Mouse (Mus musculus): Measurements from ENCODE around the gene Lss. TPM values are rescaled to one million over a fixed set of nuclear protein-coding genes. Genes with fewer than 3 reads are reported as not detected.

Lss gene
- polyA plus RNA-seq, 1 experiment from 2014 or later, result 8.0 TPM

- Histone ChIP-seq H3K9me3 (replicated peaks; ENCODE audit: control insufficient read depth, low read length) (no peaks in the 10 kb centered on the region), H3K36me3 (ENCODE audit: control insufficient read depth, insufficient read depth) (peaks cover 62% of the 10 kb centered on the region), H3K27me3 (ENCODE audit: control insufficient read depth, insufficient read depth, low read length) (no peaks in the 10 kb centered on the region), H3K4me2 (ENCODE audit: low read depth, low read length) (no peak overlapping the region), H3K9ac (ENCODE audit: low read length) (no peak overlapping the region), H3K27ac (ENCODE audit: low read length) (no peak overlapping the region), H3K4me1 (ENCODE audit: control insufficient read depth, insufficient read depth, low read length) (no peaks in the 10 kb centered on the region), H3K4me3 (ENCODE audit: low read length) (no peak overlapping the region)
- 82% methylated on average over 7 of the region's 7 CpGs for WGBS
- no peak for ATAC-seq (replicated peaks; ENCODE audit: extremely low read depth, insufficient read depth, low FRiP score)
These were observed 25.5 kb upstream of the Lss start for GRCm38 (mm10) chr10:76505865-76506264.

- no peak overlapping the region for H3K27ac ChIP-seq (ENCODE audit: low read length)
- H3K4me2 ChIP-seq (ENCODE audit: low read depth, low read length), result no peak overlapping the region
- 38% methylated on average over 5 of the region's 5 CpGs for WGBS
- H3K4me3 ChIP-seq (ENCODE audit: low read length), result no peak overlapping the region
- H3K27me3 ChIP-seq (ENCODE audit: control insufficient read depth, insufficient read depth, low read length), result no peaks in the 10 kb centered on the region
- H3K4me1 ChIP-seq (ENCODE audit: control insufficient read depth, insufficient read depth, low read length), result no peaks in the 10 kb centered on the region
- no peaks in the 10 kb centered on the region for H3K9me3 ChIP-seq (replicated peaks; ENCODE audit: control insufficient read depth, low read length)
- peaks cover 38% of the 10 kb centered on the region for H3K36me3 ChIP-seq (ENCODE audit: control insufficient read depth, insufficient read depth)
- H3K9ac ChIP-seq (ENCODE audit: low read length), result no peak overlapping the region
- peak; percentile 84 for ATAC-seq (replicated peaks; ENCODE audit: extremely low read depth, insufficient read depth, low FRiP score)
These were observed 18.3 kb upstream of the Lss start for GRCm38 (mm10) chr10:76512965-76513583.

- peak overlapping the region; percentile 96 for H3K4me2 ChIP-seq (ENCODE audit: low read depth, low read length)
- peak overlapping the region; percentile 83 for H3K4me3 ChIP-seq (ENCODE audit: low read length)
- 2% methylated on average over 11 of the region's 11 CpGs for WGBS
- ATAC-seq (replicated peaks; ENCODE audit: extremely low read depth, insufficient read depth, low FRiP score), result no peak; the same call in 1 of the 2 replicates
- H3K36me3 ChIP-seq (ENCODE audit: control insufficient read depth, insufficient read depth), result peaks cover 9% of the 10 kb centered on the region; the same call in 1 of the 2 replicates
- H3K9me3 ChIP-seq (replicated peaks; ENCODE audit: control insufficient read depth, low read length), result no peaks in the 10 kb centered on the region
- H3K27me3 ChIP-seq (ENCODE audit: control insufficient read depth, insufficient read depth, low read length), result no peaks in the 10 kb centered on the region
- peak overlapping the region; percentile 43; the same call in 1 of the 2 replicates for H3K27ac ChIP-seq (ENCODE audit: low read length)
- peak overlapping the region; percentile 70 for H3K9ac ChIP-seq (ENCODE audit: low read length)
- peaks cover 6% of the 10 kb centered on the region for H3K4me1 ChIP-seq (ENCODE audit: control insufficient read depth, insufficient read depth, low read length)
These were observed 466 bp upstream of the Lss start for GRCm38 (mm10) chr10:76530922-76531321.

- Histone ChIP-seq H3K27me3 (ENCODE audit: control insufficient read depth, insufficient read depth, low read length) (no peaks in the 10 kb centered on the region), H3K36me3 (ENCODE audit: control insufficient read depth, insufficient read depth) (peaks cover 16% of the 10 kb centered on the region), H3K4me2 (ENCODE audit: low read depth, low read length) (peak overlapping the region; percentile 96), H3K4me1 (ENCODE audit: control insufficient read depth, insufficient read depth, low read length) (peaks cover 6% of the 10 kb centered on the region), H3K9ac (ENCODE audit: low read length) (peak overlapping the region; percentile 84), H3K9me3 (replicated peaks; ENCODE audit: control insufficient read depth, low read length) (no peaks in the 10 kb centered on the region), H3K27ac (ENCODE audit: low read length) (peak overlapping the region; percentile 61), H3K4me3 (ENCODE audit: low read length) (peak overlapping the region; percentile 83)
- 1% methylated on average over 14 of the region's 14 CpGs for WGBS
- no peak for ATAC-seq (replicated peaks; ENCODE audit: extremely low read depth, insufficient read depth, low FRiP score)
These were observed 440 bp downstream of the Lss start for GRCm38 (mm10) chr10:76531828-76532227.

- no peak for ATAC-seq (replicated peaks; ENCODE audit: extremely low read depth, insufficient read depth, low FRiP score)
These were observed 4.1 kb downstream of the Lss start for GRCm38 (mm10) chr10:76535526-76535925.

GRCm38 (mm10) chr10:76537619-76538018 lies 6.2 kb downstream of the Lss start:
- peaks cover 51% of the 10 kb centered on the region for H3K36me3 ChIP-seq (ENCODE audit: control insufficient read depth, insufficient read depth)
- H3K9me3 ChIP-seq (replicated peaks; ENCODE audit: control insufficient read depth, low read length), result no peaks in the 10 kb centered on the region
- WGBS, result 52% methylated on average over 9 of the region's 9 CpGs

More at GRCm38 (mm10) chr10:76535526-76535925, 4.1 kb downstream of the Lss start:
- no peaks in the 10 kb centered on the region for H3K27me3 ChIP-seq (ENCODE audit: control insufficient read depth, insufficient read depth, low read length)
- peaks cover 37% of the 10 kb centered on the region for H3K36me3 ChIP-seq (ENCODE audit: control insufficient read depth, insufficient read depth)
- WGBS, result 95% methylated on average over 7 of the region's 7 CpGs
- H3K9ac ChIP-seq (ENCODE audit: low read length), result no peak overlapping the region
- no peak overlapping the region for H3K4me3 ChIP-seq (ENCODE audit: low read length)
- no peak overlapping the region for H3K4me2 ChIP-seq (ENCODE audit: low read depth, low read length)
- H3K9me3 ChIP-seq (replicated peaks; ENCODE audit: control insufficient read depth, low read length), result no peaks in the 10 kb centered on the region
- H3K4me1 ChIP-seq (ENCODE audit: control insufficient read depth, insufficient read depth, low read length), result peaks cover 4% of the 10 kb centered on the region
- H3K27ac ChIP-seq (ENCODE audit: low read length), result no peak overlapping the region

GRCm38 (mm10) chr10:76541336-76542085 lies 10.1 kb downstream of the Lss start:
- Histone ChIP-seq H3K4me2 (ENCODE audit: low read depth, low read length) (no peak overlapping the region), H3K9me3 (replicated peaks; ENCODE audit: control insufficient read depth, low read length) (no peaks in the 10 kb centered on the region), H3K36me3 (ENCODE audit: control insufficient read depth, insufficient read depth) (peaks cover 66% of the 10 kb centered on the region), H3K9ac (ENCODE audit: low read length) (no peak overlapping the region), H3K4me1 (ENCODE audit: control insufficient read depth, insufficient read depth, low read length) (no peaks in the 10 kb centered on the region), H3K27me3 (ENCODE audit: control insufficient read depth, insufficient read depth, low read length) (no peaks in the 10 kb centered on the region), H3K4me3 (ENCODE audit: low read length) (no peak overlapping the region), H3K27ac (ENCODE audit: low read length) (no peak overlapping the region)
- 90% methylated on average over 11 of the region's 11 CpGs for WGBS
- no peak for ATAC-seq (replicated peaks; ENCODE audit: extremely low read depth, insufficient read depth, low FRiP score)

More at GRCm38 (mm10) chr10:76537619-76538018, 6.2 kb downstream of the Lss start:
- Histone ChIP-seq H3K4me2 (ENCODE audit: low read depth, low read length) (no peak overlapping the region), H3K9ac (ENCODE audit: low read length) (no peak overlapping the region), H3K27ac (ENCODE audit: low read length) (no peak overlapping the region), H3K4me3 (ENCODE audit: low read length) (no peak overlapping the region), H3K4me1 (ENCODE audit: control insufficient read depth, insufficient read depth, low read length) (no peaks in the 10 kb centered on the region), H3K27me3 (ENCODE audit: control insufficient read depth, insufficient read depth, low read length) (no peaks in the 10 kb centered on the region)
- ATAC-seq (replicated peaks; ENCODE audit: extremely low read depth, insufficient read depth, low FRiP score), result no peak

- Histone ChIP-seq H3K27me3 (ENCODE audit: control insufficient read depth, insufficient read depth, low read length) (no peaks in the 10 kb centered on the region), H3K4me2 (ENCODE audit: low read depth, low read length) (no peak overlapping the region), H3K4me3 (ENCODE audit: low read length) (no peak overlapping the region), H3K27ac (ENCODE audit: low read length) (no peak overlapping the region), H3K9me3 (replicated peaks; ENCODE audit: control insufficient read depth, low read length) (no peaks in the 10 kb centered on the region), H3K9ac (ENCODE audit: low read length) (no peak overlapping the region), H3K4me1 (ENCODE audit: control insufficient read depth, insufficient read depth, low read length) (no peaks in the 10 kb centered on the region), H3K36me3 (ENCODE audit: control insufficient read depth, insufficient read depth) (peaks cover 70% of the 10 kb centered on the region)
- 77% methylated on average over 10 of the region's 10 CpGs for WGBS
- no peak for ATAC-seq (replicated peaks; ENCODE audit: extremely low read depth, insufficient read depth, low FRiP score)
These were observed 11.4 kb downstream of the Lss start for GRCm38 (mm10) chr10:76542636-76543375.

GRCm38 (mm10) chr10:76546566-76546965 lies 15.2 kb downstream of the Lss start:
- no peak for ATAC-seq (replicated peaks; ENCODE audit: extremely low read depth, insufficient read depth, low FRiP score)
- no peaks in the 10 kb centered on the region for H3K27me3 ChIP-seq (ENCODE audit: control insufficient read depth, insufficient read depth, low read length)
- no peaks in the 10 kb centered on the region for H3K4me1 ChIP-seq (ENCODE audit: control insufficient read depth, insufficient read depth, low read length)
- 90% methylated on average over 8 of the region's 8 CpGs for WGBS
- no peak overlapping the region for H3K4me2 ChIP-seq (ENCODE audit: low read depth, low read length)
- peaks cover 59% of the 10 kb centered on the region for H3K36me3 ChIP-seq (ENCODE audit: control insufficient read depth, insufficient read depth)
- no peak overlapping the region for H3K27ac ChIP-seq (ENCODE audit: low read length)
- no peaks in the 10 kb centered on the region for H3K9me3 ChIP-seq (replicated peaks; ENCODE audit: control insufficient read depth, low read length)
- no peak overlapping the region for H3K9ac ChIP-seq (ENCODE audit: low read length)
- H3K4me3 ChIP-seq (ENCODE audit: low read length), result no peak overlapping the region

Data from heart, embryonic 16.5 days (tissue).